17 mouse cellular contexts compared by ENCODE assay signal in genomic region chr5:73053933-73054332, GRCm38 (mm10). TPM values are rescaled to one million over a fixed set of nuclear protein-coding genes. Genes with fewer than 3 reads are reported as not detected.
"Had no signal": no experiment of that assay in that cellular context is flagged by ENCODE, and none has a peak within 500 bp of the region (broad histone marks: within the 10 kb centered on the region; RNA-seq: fewer than 3 reads in every experiment).

No protein-coding gene starts in this region.

- H3K4me3 ChIP-seq: neural tube, embryonic 13.5 days; neural tube, embryonic 15.5 days; stomach, embryonic 15.5 days had no signal

- H3K4me2 ChIP-seq: neural tube, embryonic 13.5 days; neural tube, embryonic 15.5 days; stomach, embryonic 15.5 days had no signal

- H3K9ac ChIP-seq: neural tube, embryonic 13.5 days; neural tube, embryonic 15.5 days; stomach, embryonic 15.5 days had no signal

- H3K9me3 ChIP-seq: neural tube, embryonic 13.5 days; neural tube, embryonic 15.5 days; stomach, embryonic 15.5 days had no signal

- DNase-seq: retina, postnatal 1 day; right cerebral cortex, adult 18-20 months; right cerebral cortex, postnatal 14 days; right cerebral cortex, postnatal 25 days; right cerebral cortex, postnatal 4 days; spleen, adult 18-20 months; thymus, adult 18-20 months; thymus, adult 2 months; thymus, postnatal 14 days; thymus, postnatal 25 days; thymus, postnatal 36 days; thymus, postnatal 4 days had no signal

- H3K27me3 ChIP-seq: neural tube, embryonic 13.5 days; neural tube, embryonic 15.5 days; stomach, embryonic 15.5 days had no signal

- H3K4me1 ChIP-seq: neural tube, embryonic 13.5 days; neural tube, embryonic 15.5 days; stomach, embryonic 15.5 days had no signal

- H3K27ac ChIP-seq: neural tube, embryonic 13.5 days; neural tube, embryonic 15.5 days; stomach, embryonic 15.5 days had no signal

RNA-seq across cellular contexts. Expression of gene Slc10a4, which starts 47.2 kb away (rescaled TPM):
- total RNA-seq: neutrophil, adult 5-6 weeks had no signal
- polyA plus RNA-seq: spleen, adult 2 months had no signal
